Comparison of ENCODE assay signal across 8 mouse cellular contexts in the genomic region with DNA sequence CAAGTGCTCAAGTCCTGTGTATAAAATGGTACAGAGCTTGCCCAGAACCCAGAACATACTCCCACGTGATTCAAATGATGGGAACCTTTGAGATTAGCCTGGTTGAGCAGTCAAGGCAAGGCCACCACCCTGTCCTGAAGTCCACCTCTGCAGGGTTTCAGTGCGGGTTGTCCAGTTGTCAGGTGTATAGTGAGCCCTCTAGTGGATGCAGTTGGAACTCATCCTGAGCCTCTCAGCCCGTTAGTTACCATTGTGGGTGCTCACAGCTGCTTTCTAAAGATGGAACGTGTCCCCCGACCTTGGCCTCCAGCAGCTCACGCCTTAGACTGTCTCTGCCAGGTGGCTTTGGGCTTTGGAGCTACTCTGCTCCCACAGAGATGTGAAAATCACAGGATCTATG. TPM values are rescaled to one million over a fixed set of nuclear protein-coding genes. Genes with fewer than 3 reads are reported as not detected.
DNase-seq lines count a peak whose midpoint lies in the region; ATAC-seq lines count a peak whose summit lies in the region.

No protein-coding gene starts in this region.

- no peak overlapping the region for H3K27ac ChIP-seq in liver, embryonic 12.5 days
- H3K27ac ChIP-seq in limb, embryonic 11.5 days (replicated peaks; ENCODE audit: low read depth, low read length) = no peak overlapping the region

- 12% methylated on average over 6 of the region's 6 CpGs for WGBS in liver, embryonic 12.5 days (ENCODE audit: insufficient replicate concordance)
- WGBS in limb, embryonic 11.5 days = 20% methylated on average over 6 of the region's 6 CpGs

- no peaks in the 10 kb centered on the region for H3K36me3 ChIP-seq in liver, embryonic 12.5 days
- H3K36me3 ChIP-seq in limb, embryonic 11.5 days (ENCODE audit: control insufficient read depth, insufficient read depth, low read length) = no peaks in the 10 kb centered on the region

- H3K4me1 ChIP-seq in liver, embryonic 12.5 days = no peaks in the 10 kb centered on the region
- H3K4me1 ChIP-seq in limb, embryonic 11.5 days (ENCODE audit: control insufficient read depth, insufficient read depth, low read length) = no peaks in the 10 kb centered on the region

- no peaks in the 10 kb centered on the region for H3K9me3 ChIP-seq in liver, embryonic 12.5 days (replicated peaks)
- no peaks in the 10 kb centered on the region for H3K9me3 ChIP-seq in limb, embryonic 11.5 days (ENCODE audit: control insufficient read depth, low read length)

- no peak overlapping the region for H3K4me2 ChIP-seq in liver, embryonic 12.5 days
- no peak overlapping the region for H3K4me2 ChIP-seq in limb, embryonic 11.5 days (ENCODE audit: low read depth, severe bottlenecking)

- no peaks in the 10 kb centered on the region for H3K27me3 ChIP-seq in liver, embryonic 12.5 days (replicated peaks)
- H3K27me3 ChIP-seq in limb, embryonic 11.5 days (ENCODE audit: control insufficient read depth, insufficient read depth, low read length) = no peaks in the 10 kb centered on the region

- ATAC-seq in liver, embryonic 12.5 days = no peak
- ATAC-seq in limb, embryonic 11.5 days (ENCODE audit: insufficient number of reproducible peaks, low FRiP score, low TSS enrichment, low read depth) = no peak
- ATAC-seq in erythroid progenitor cell, adult 5-6 weeks (replicated peaks; ENCODE audit: low FRiP score, poor library complexity, severe bottlenecking) = no peak

- DNase-seq in liver (peak; percentile 8), R1 (ENCODE audit: low read depth, low spot score) (peak; percentile 41)
- DNase-seq in cerebellum, postnatal 14 days = peak; percentile 71 to 74
- DNase-seq in kidney, adult 11 months = peak; percentile 26
- DNase-seq in limb, embryonic 11.5 days (ENCODE audit: low spot score) = peak; percentile 69
- peak; percentile 45 to 60 for DNase-seq in right cerebral cortex, postnatal 10 days (ENCODE audit: low spot score in 2 of 2)

- no peak overlapping the region for H3K4me3 ChIP-seq in liver, embryonic 12.5 days
- H3K4me3 ChIP-seq in limb, embryonic 11.5 days (ENCODE audit: low read depth, low read length) = no peak overlapping the region

- H3K9ac ChIP-seq in liver, embryonic 12.5 days = no peak overlapping the region
- H3K9ac ChIP-seq in limb, embryonic 11.5 days (ENCODE audit: low read length) = no peak overlapping the region

RNA-seq across cellular contexts. Expression of gene Ptprt, which starts 21.7 kb away (rescaled TPM):
- 0.02 and 0.20 TPM in 2 replicates for polyA plus RNA-seq in liver, embryonic 12.5 days (2016; fragmentation: Nextera tagmentation; extraction: Ambion mirVana)
- polyA plus RNA-seq in limb, embryonic 11.5 days (2014; fragmentation: Nextera tagmentation; extraction: Ambion mirVana) = 2.1 and 2.4 TPM in 2 replicates
- total RNA-seq in erythroid progenitor cell, adult 5-6 weeks (2015; ENCODE audit: low replicate concordance) = not detected in 2 replicates
- not detected in 2 replicates for total RNA-seq in erythroid progenitor cell, adult 5-6 weeks (2017; ENCODE audit: low replicate concordance)

Comparison
In these comparisons a context has a peak if more than half of its experiments do, and no peak if none do; other contexts are left out.
1. DNase-seq: peak in every context shown above with its lines; median percentile 72 in cerebellum, postnatal 14 days; 69 in limb, embryonic 11.5 days; 52 in right cerebral cortex, postnatal 10 days; 41 in R1; 26 in kidney, adult 11 months; 8 in liver.